In genomic region chr2:164188722-164189121, GRCm38 (mm10) we compare ENCODE assay signal across 11 mouse cellular contexts. TPM values are rescaled to one million over a fixed set of nuclear protein-coding genes. Genes with fewer than 3 reads are reported as not detected.
A peak's percentile ranks its signal among the peaks of the same experiment; 100 is the strongest.
DNase-seq lines count a peak whose midpoint lies in the region; ATAC-seq and TF ChIP-seq lines count a peak whose summit lies in the region.
"Had no signal": no experiment of that assay in that cellular context is flagged by ENCODE, and none has a peak within 500 bp of the region (broad histone marks: within the 10 kb centered on the region; RNA-seq: fewer than 3 reads in every experiment).

No protein-coding gene starts in this region.

- 31% methylated on average over 5 of the region's 5 CpGs for WGBS in heart, postnatal 0 days
- 27% methylated on average over 5 of the region's 5 CpGs for WGBS in small intestine, adult 2 months
- 31% methylated on average over 5 of the region's 5 CpGs for WGBS in kidney, embryonic 14.5 days

- DNase-seq in heart, postnatal 0 days (ENCODE audit: low spot score) = no peak
- DNase-seq in heart, postnatal 14 days = no peak
- no peak for DNase-seq in testis, postnatal 14 days (ENCODE audit: low spot score)
- no peak for DNase-seq in brain, embryonic 14.5 days (ENCODE audit: low read depth)
- DNase-seq in urinary bladder, adult 2 months (ENCODE audit: low spot score) = no peak

- no peak for TF ChIP-seq EP300 in heart, postnatal 0 days (IDR thresholded peaks at IDR 0.05; ENCODE audit: low read depth)

- peaks cover 4% of the 10 kb centered on the region; the same call in 1 of the 2 replicates for H3K27me3 ChIP-seq in heart, postnatal 0 days (ENCODE audit: control insufficient read depth, insufficient read depth, low read length)
- H3K27me3 ChIP-seq in testis, adult 2 months (ENCODE audit: control insufficient read depth, insufficient read depth, low read length) = no peaks in the 10 kb centered on the region
- H3K27me3 ChIP-seq in small intestine, adult 2 months (ENCODE audit: control insufficient read depth, insufficient read depth, low read length) = no peaks in the 10 kb centered on the region
- no peaks in the 10 kb centered on the region for H3K27me3 ChIP-seq in kidney, embryonic 14.5 days (ENCODE audit: control insufficient read depth, insufficient read depth, low read length)
- H3K27me3 ChIP-seq: embryonic facial prominence, embryonic 13.5 days had no signal

- TF ChIP-seq CTCF in heart, postnatal 0 days (IDR thresholded peaks at IDR 0.05; ENCODE audit: low read depth) = peak; percentile 43
- peak; percentile 50; the same call in 1 of the 2 replicates for TF ChIP-seq CTCF in testis, adult 2 months (IDR thresholded peaks at IDR 0.05; ENCODE audit: control insufficient read depth, insufficient read depth, insufficient replicate concordance, low read depth, low read length)
- TF ChIP-seq CTCF in brain, embryonic 14.5 days (IDR thresholded peaks at IDR 0.05; ENCODE audit: borderline replicate concordance, extremely low read depth, insufficient read depth, insufficient read length) = peak; percentile 60; the same call in 1 of the 2 replicates
- peak; percentile 66; the same call in 1 of the 2 replicates for TF ChIP-seq CTCF in small intestine, adult 2 months (IDR thresholded peaks at IDR 0.05; ENCODE audit: extremely low read depth, insufficient read length, insufficient replicate concordance, low read depth, low read length)

- H3K9ac ChIP-seq in heart, postnatal 0 days (replicated peaks; ENCODE audit: low read depth, low read length) = no peak overlapping the region
- no peak overlapping the region for H3K9ac ChIP-seq in kidney, embryonic 14.5 days (ENCODE audit: low read depth, low read length)
- H3K9ac ChIP-seq: embryonic facial prominence, embryonic 13.5 days had no signal

- no peak overlapping the region for H3K27ac ChIP-seq in heart, postnatal 0 days (ENCODE audit: low read depth)
- H3K27ac ChIP-seq in testis, adult 2 months (ENCODE audit: control insufficient read depth, insufficient read depth, low read depth, low read length) = no peak overlapping the region
- no peak overlapping the region for H3K27ac ChIP-seq in small intestine, adult 2 months (ENCODE audit: insufficient read depth, low read depth, low read length)
- H3K27ac ChIP-seq in kidney, embryonic 14.5 days (ENCODE audit: low read depth, low read length) = no peak overlapping the region
- H3K27ac ChIP-seq: embryonic facial prominence, embryonic 13.5 days had no signal

- H3K4me1 ChIP-seq in heart, postnatal 0 days (ENCODE audit: control insufficient read depth, insufficient read depth) = no peaks in the 10 kb centered on the region
- peaks cover 2% of the 10 kb centered on the region; the same call in 1 of the 2 replicates for H3K4me1 ChIP-seq in testis, adult 2 months (ENCODE audit: control insufficient read depth, insufficient read depth, low read length)
- no peaks in the 10 kb centered on the region for H3K4me1 ChIP-seq in small intestine, adult 2 months (ENCODE audit: control insufficient read depth, insufficient read depth, insufficient read length, low read length)
- no peaks in the 10 kb centered on the region for H3K4me1 ChIP-seq in kidney, embryonic 14.5 days (ENCODE audit: control insufficient read depth, insufficient read depth, low read length)

- TF ChIP-seq POLR2A in testis, adult 2 months (IDR thresholded peaks at IDR 0.05; ENCODE audit: control insufficient read depth, low read depth, low read length) = no peak
- TF ChIP-seq POLR2A in brain, embryonic 14.5 days (IDR thresholded peaks at IDR 0.05; ENCODE audit: borderline replicate concordance, extremely low read depth, insufficient read depth, insufficient read length, poor library complexity, severe bottlenecking) = no peak
- TF ChIP-seq POLR2A in small intestine, adult 2 months (IDR thresholded peaks at IDR 0.05; ENCODE audit: low read depth, low read length) = no peak

- no peaks in the 10 kb centered on the region for H3K9me3 ChIP-seq in heart, postnatal 0 days (replicated peaks; ENCODE audit: control insufficient read depth, low read length)
- no peaks in the 10 kb centered on the region for H3K9me3 ChIP-seq in kidney, embryonic 14.5 days (ENCODE audit: control insufficient read depth, low read length)
- H3K9me3 ChIP-seq: embryonic facial prominence, embryonic 13.5 days had no signal

- H3K4me3 ChIP-seq in heart, postnatal 0 days (ENCODE audit: low read depth, low read length) = no peak overlapping the region
- no peak overlapping the region for H3K4me3 ChIP-seq in testis, adult 2 months (ENCODE audit: control insufficient read depth, low read depth, low read length)
- no peak overlapping the region for H3K4me3 ChIP-seq in small intestine, adult 2 months (ENCODE audit: low read depth, low read length)
- no peak overlapping the region for H3K4me3 ChIP-seq in kidney, embryonic 14.5 days (ENCODE audit: low read length)
- H3K4me3 ChIP-seq: embryonic facial prominence, embryonic 13.5 days had no signal

- no peaks in the 10 kb centered on the region for H3K36me3 ChIP-seq in heart, postnatal 0 days (replicated peaks; ENCODE audit: control insufficient read depth, insufficient read depth, low read length)
- no peaks in the 10 kb centered on the region for H3K36me3 ChIP-seq in testis, adult 2 months (ENCODE audit: control insufficient read depth, insufficient read depth, low read length)
- no peaks in the 10 kb centered on the region for H3K36me3 ChIP-seq in small intestine, adult 2 months (ENCODE audit: control insufficient read depth, insufficient read depth, low read length)
- H3K36me3 ChIP-seq in kidney, embryonic 14.5 days (ENCODE audit: control insufficient read depth, insufficient read depth, low read length) = no peaks in the 10 kb centered on the region
- H3K36me3 ChIP-seq: embryonic facial prominence, embryonic 13.5 days had no signal

- H3K4me2 ChIP-seq in heart, postnatal 0 days (ENCODE audit: low read depth, low read length) = no peak overlapping the region
- no peak overlapping the region for H3K4me2 ChIP-seq in kidney, embryonic 14.5 days (replicated peaks; ENCODE audit: low read depth, low read length)
- H3K4me2 ChIP-seq: embryonic facial prominence, embryonic 13.5 days; heart, embryonic 11.5 days had no signal

- ATAC-seq in heart, postnatal 0 days (ENCODE audit: insufficient read depth, low read depth) = no peak
- no peak for ATAC-seq in kidney, embryonic 14.5 days (ENCODE audit: low FRiP score, low TSS enrichment)

- intact Hi-C loops in heart, postnatal 14 days (cut with DNase I) = no loop called here

RNA-seq across cellular contexts. Expression of gene Wfdc12, which starts 1.7 kb away (rescaled TPM):
- total RNA-seq in heart, postnatal 0 days (2014; rRNA removed; ENCODE audit: low replicate concordance) = not detected in 2 replicates
- not detected in 2 replicates for polyA plus RNA-seq in heart, postnatal 0 days (2015; fragmentation: Nextera tagmentation; extraction: Ambion mirVana)
- not detected for total RNA-seq in heart, postnatal 14 days (2021)
- polyA plus RNA-seq in testis, adult 2 months (2012; rRNA removed) = 0.15 TPM in 1 of 2 replicates, not detected in the other
- not detected in 2 replicates for polyA plus RNA-seq in brain, embryonic 14.5 days (2012; rRNA removed)
- not detected in 2 replicates for polyA plus RNA-seq in small intestine, adult 2 months (2012; rRNA removed)
- polyA plus RNA-seq in kidney, embryonic 14.5 days (2014; fragmentation: Nextera tagmentation; extraction: Ambion mirVana) = not detected in 2 replicates
- polyA plus RNA-seq in urinary bladder, adult 2 months (2012; rRNA removed) = 0.10 and 0.11 TPM in 2 replicates
- total RNA-seq: layer of hippocampus, adult 18-20 months had no signal
- polyA plus RNA-seq: embryonic facial prominence, embryonic 13.5 days; heart, embryonic 11.5 days had no signal

RNA-seq across cellular contexts. Expression of gene Wfdc5, which starts 6.2 kb away (rescaled TPM):
- not detected in 2 replicates for total RNA-seq in heart, postnatal 0 days (2014; rRNA removed; ENCODE audit: low replicate concordance)
- polyA plus RNA-seq in heart, postnatal 0 days (2015; fragmentation: Nextera tagmentation; extraction: Ambion mirVana) = not detected in 2 replicates
- not detected for total RNA-seq in heart, postnatal 14 days (2021)
- not detected in 2 replicates for polyA plus RNA-seq in testis, adult 2 months (2012; rRNA removed)
- polyA plus RNA-seq in brain, embryonic 14.5 days (2012; rRNA removed) = not detected in 2 replicates
- 0.24 TPM in 1 of 2 replicates, not detected in the other for polyA plus RNA-seq in small intestine, adult 2 months (2012; rRNA removed)
- polyA plus RNA-seq in kidney, embryonic 14.5 days (2014; fragmentation: Nextera tagmentation; extraction: Ambion mirVana) = not detected in 2 replicates
- 0.03 TPM in 1 of 2 replicates, not detected in the other for polyA plus RNA-seq in urinary bladder, adult 2 months (2012; rRNA removed)
- total RNA-seq: layer of hippocampus, adult 18-20 months had no signal
- polyA plus RNA-seq: embryonic facial prominence, embryonic 13.5 days; heart, embryonic 11.5 days had no signal

RNA-seq across cellular contexts. Expression of gene Wfdc15a, which starts 11.2 kb away (rescaled TPM):
- total RNA-seq in heart, postnatal 0 days (2014; rRNA removed; ENCODE audit: low replicate concordance) = not detected in 2 replicates
- not detected in 2 replicates for polyA plus RNA-seq in heart, postnatal 0 days (2015; fragmentation: Nextera tagmentation; extraction: Ambion mirVana)
- total RNA-seq in heart, postnatal 14 days (2021) = not detected
- polyA plus RNA-seq in testis, adult 2 months (2012; rRNA removed) = 325 and 331 TPM in 2 replicates
- not detected in 2 replicates for polyA plus RNA-seq in brain, embryonic 14.5 days (2012; rRNA removed)
- polyA plus RNA-seq in small intestine, adult 2 months (2012; rRNA removed) = not detected in 2 replicates
- polyA plus RNA-seq in kidney, embryonic 14.5 days (2014; fragmentation: Nextera tagmentation; extraction: Ambion mirVana) = not detected in 2 replicates
- polyA plus RNA-seq in urinary bladder, adult 2 months (2012; rRNA removed) = not detected in 2 replicates
- total RNA-seq: layer of hippocampus, adult 18-20 months had no signal
- polyA plus RNA-seq: embryonic facial prominence, embryonic 13.5 days; heart, embryonic 11.5 days had no signal

RNA-seq across cellular contexts. Expression of gene Kcns1, which starts 17.8 kb away (rescaled TPM):
- 0.23 TPM in 1 of 2 replicates, not detected in the other for total RNA-seq in heart, postnatal 0 days (2014; rRNA removed; ENCODE audit: low replicate concordance)
- polyA plus RNA-seq in heart, postnatal 0 days (2015; fragmentation: Nextera tagmentation; extraction: Ambion mirVana) = 0.04 and 0.05 TPM in 2 replicates
- not detected for total RNA-seq in heart, postnatal 14 days (2021)
- polyA plus RNA-seq in testis, adult 2 months (2012; rRNA removed) = 0.67 and 1.1 TPM in 2 replicates
- 0.83 and 1.5 TPM in 2 replicates for polyA plus RNA-seq in brain, embryonic 14.5 days (2012; rRNA removed)
- polyA plus RNA-seq in small intestine, adult 2 months (2012; rRNA removed) = 0.06 and 0.25 TPM in 2 replicates
- 0.16 TPM in 1 of 2 replicates, not detected in the other for polyA plus RNA-seq in kidney, embryonic 14.5 days (2014; fragmentation: Nextera tagmentation; extraction: Ambion mirVana)
- polyA plus RNA-seq in urinary bladder, adult 2 months (2012; rRNA removed) = 0.03 TPM in 1 of 2 replicates, not detected in the other

RNA-seq across cellular contexts. Expression of gene Wfdc15b, which starts 32.7 kb away (rescaled TPM):
- not detected in 2 replicates for total RNA-seq in heart, postnatal 0 days (2014; rRNA removed; ENCODE audit: low replicate concordance)
- polyA plus RNA-seq in heart, postnatal 0 days (2015; fragmentation: Nextera tagmentation; extraction: Ambion mirVana) = not detected in 2 replicates
- total RNA-seq in heart, postnatal 14 days (2021) = not detected
- 119 TPM in 1 of 2 replicates, not detected in the other for polyA plus RNA-seq in testis, adult 2 months (2012; rRNA removed)
- polyA plus RNA-seq in brain, embryonic 14.5 days (2012; rRNA removed) = not detected in 2 replicates
- 1.2 TPM in 1 of 2 replicates, not detected in the other for polyA plus RNA-seq in small intestine, adult 2 months (2012; rRNA removed)
- 76.1 and 106 TPM in 2 replicates for polyA plus RNA-seq in kidney, embryonic 14.5 days (2014; fragmentation: Nextera tagmentation; extraction: Ambion mirVana)
- 90.6 and 114 TPM in 2 replicates for polyA plus RNA-seq in urinary bladder, adult 2 months (2012; rRNA removed)
- total RNA-seq: layer of hippocampus, adult 18-20 months had no signal
- polyA plus RNA-seq: embryonic facial prominence, embryonic 13.5 days; heart, embryonic 11.5 days had no signal

Comparison
In these comparisons a context has a peak if more than half of its experiments do, and no peak if none do; other contexts are left out.
1. RNA of gene Wfdc15a, which starts 11.2 kb away (polyA plus RNA-seq): 325 to 331 TPM in testis, adult 2 months; not detected in brain, embryonic 14.5 days, not detected in heart, postnatal 0 days, not detected in small intestine, adult 2 months, not detected in kidney, embryonic 14.5 days and not detected in urinary bladder, adult 2 months; every median in the first group is over 100 times any median in the second.
2. Peak in every context shown above with its lines, with median percentiles within 50 percentile points of each other: CTCF ChIP-seq.